Mouse (Mus musculus) hindbrain, embryonic 12.5 days (tissue): ENCODE results near the gene Pdcd1. TPM values are rescaled to one million over a fixed set of nuclear protein-coding genes. Genes with fewer than 3 reads are reported as not detected.

ENCODE experiments used
- ATAC-seq: fragments of 200-750 bp; cut with Nextera tagmentation; 2 replicates; pipeline ENCODE4 v1.8.0; 2017; ENCODE audit warnings: moderate TSS enrichment; ENCODE audit not compliant: low FRiP score
- H3K27ac ChIP-seq: fragments of 300-500 bp; sonication (generic); 2 replicates; pipeline ENCODE4 v1.5.1; 2016; ENCODE audit warnings: mild to moderate bottlenecking
- H3K27me3 ChIP-seq: fragments of 300-500 bp; sonication (generic); 2 replicates; pipeline ENCODE4 v1.6.1; 2016; ENCODE audit warnings: mild to moderate bottlenecking
- H3K36me3 ChIP-seq: fragments of 300-500 bp; sonication (generic); 2 replicates; pipeline ENCODE4 v1.6.1; 2016; ENCODE audit warnings: mild to moderate bottlenecking
- H3K4me1 ChIP-seq: fragments of 300-500 bp; sonication (generic); 2 replicates; pipeline ENCODE4 v1.6.1; 2016
- H3K4me2 ChIP-seq: fragments of 300-500 bp; sonication (generic); replicated peaks from 2 replicates; pipeline ENCODE4 v1.6.1; 2016; ENCODE audit warnings: mild to moderate bottlenecking
- H3K4me3 ChIP-seq: fragments of 300-500 bp; sonication (generic); 2 replicates; pipeline ENCODE4 v1.5.1; 2016; ENCODE audit warnings: mild to moderate bottlenecking
- H3K9ac ChIP-seq: fragments of 300-500 bp; sonication (generic); 2 replicates; pipeline ENCODE4 v1.6.1; 2016; ENCODE audit warnings: mild to moderate bottlenecking, moderate library complexity
- H3K9me3 ChIP-seq: fragments of 300-500 bp; sonication (generic); replicated peaks from 2 replicates; pipeline ENCODE4 v1.6.1; 2016; ENCODE audit warnings: mild to moderate bottlenecking
- WGBS: fragments of 180-500 bp; shearing (Covaris S2); methylation state at CpG from one replicate; pipeline ENCODE4 v1.1.7; 2016; 5-methylcytosine and 5-hydroxymethylcytosine counted together
- polyA plus RNA-seq: library from polyadenylated mRNA; unstranded; fragments of >200 nt; fragmentation: Nextera tagmentation; extraction: Ambion mirVana; gene quantifications from 2 replicates; pipeline ENCODE4 v1.2.1, GENCODE M21; 2016

The Pdcd1 gene
- polyA plus RNA-seq, 1 experiment from 2014 or later: 0.10 TPM

GRCm38 (mm10) chr1:94057401-94057800 lies 5.0 kb upstream of the Pdcd1 start:
- Histone ChIP-seq H3K36me3 (no peaks in the 10 kb centered on the region), H3K4me1 (0 out of 2 replicates have a peak, but pooled peaks cover 2% of the 10 kb centered on the region), H3K4me3 (no peak overlapping the region), H3K9ac (no peak overlapping the region), H3K27me3 (no peaks in the 10 kb centered on the region), H3K27ac (no peak overlapping the region), H3K4me2 (no peak overlapping the region), H3K9me3 (no peaks in the 10 kb centered on the region)
- ATAC-seq: no peak
- WGBS: 95% methylated on average over 2 of the region's 2 CpGs

GRCm38 (mm10) chr1:94055966-94056365 lies 3.6 kb upstream of the Pdcd1 start:
- no peak for ATAC-seq
- Histone ChIP-seq H3K9me3 (no peaks in the 10 kb centered on the region), H3K9ac (no peak overlapping the region), H3K27ac (no peak overlapping the region), H3K4me1 (0 out of 2 replicates have a peak, but pooled peaks cover 2% of the 10 kb centered on the region), H3K36me3 (no peaks in the 10 kb centered on the region), H3K4me2 (no peak overlapping the region), H3K4me3 (no peak overlapping the region), H3K27me3 (no peaks in the 10 kb centered on the region)
- 84% methylated on average over 3 of the region's 3 CpGs for WGBS

GRCm38 (mm10) chr1:94054481-94054880 lies 2.1 kb upstream of the Pdcd1 start:
- 76% methylated on average over 1 of the region's 1 CpGs for WGBS
- Histone ChIP-seq H3K9me3 (no peaks in the 10 kb centered on the region), H3K4me1 (0 out of 2 replicates have a peak, but pooled peaks cover 2% of the 10 kb centered on the region), H3K27me3 (no peaks in the 10 kb centered on the region), H3K36me3 (no peaks in the 10 kb centered on the region), H3K4me3 (no peak overlapping the region), H3K27ac (no peak overlapping the region), H3K4me2 (no peak overlapping the region), H3K9ac (no peak overlapping the region)
- no peak for ATAC-seq

- no peak for ATAC-seq
- Histone ChIP-seq H3K36me3 (no peaks in the 10 kb centered on the region), H3K4me1 (0 out of 2 replicates have a peak, but pooled peaks cover 2% of the 10 kb centered on the region), H3K27ac (no peak overlapping the region), H3K9ac (no peak overlapping the region), H3K27me3 (no peaks in the 10 kb centered on the region), H3K4me2 (no peak overlapping the region), H3K4me3 (no peak overlapping the region), H3K9me3 (no peaks in the 10 kb centered on the region)
- WGBS: 66% methylated on average over 7 of the region's 7 CpGs
Observed at GRCm38 (mm10) chr1:94053530-94054216, 1.3 kb upstream of the Pdcd1 start.

GRCm38 (mm10) chr1:94051104-94051503 lies 1.2 kb downstream of the Pdcd1 start:
- H3K9me3 ChIP-seq: no peaks in the 10 kb centered on the region
- H3K36me3 ChIP-seq: no peaks in the 10 kb centered on the region
- no peak for ATAC-seq
- H3K4me1 ChIP-seq: 0 out of 2 replicates have a peak, but pooled peaks cover 2% of the 10 kb centered on the region
- H3K9ac ChIP-seq: no peak overlapping the region
- no peak overlapping the region for H3K4me3 ChIP-seq
- H3K27me3 ChIP-seq: no peaks in the 10 kb centered on the region
- 90% methylated on average over 5 of the region's 5 CpGs for WGBS
- no peak overlapping the region for H3K27ac ChIP-seq
- H3K4me2 ChIP-seq: no peak overlapping the region

GRCm38 (mm10) chr1:94046544-94046943 lies 5.8 kb downstream of the Pdcd1 start:
- Histone ChIP-seq H3K4me3 (no peak overlapping the region), H3K4me2 (no peak overlapping the region), H3K27me3 (no peaks in the 10 kb centered on the region), H3K4me1 (no peaks in the 10 kb centered on the region), H3K36me3 (no peaks in the 10 kb centered on the region), H3K27ac (no peak overlapping the region), H3K9ac (no peak overlapping the region), H3K9me3 (no peaks in the 10 kb centered on the region)
- WGBS: 84% methylated on average over 4 of the region's 4 CpGs
- ATAC-seq: no peak

- H3K27me3 ChIP-seq: no peaks in the 10 kb centered on the region
- no peak overlapping the region for H3K9ac ChIP-seq
- H3K27ac ChIP-seq: no peak overlapping the region
- H3K4me1 ChIP-seq: no peaks in the 10 kb centered on the region
- H3K4me3 ChIP-seq: no peak overlapping the region
- H3K9me3 ChIP-seq: no peaks in the 10 kb centered on the region
- H3K36me3 ChIP-seq: no peaks in the 10 kb centered on the region
- ATAC-seq: no peak
- no peak overlapping the region for H3K4me2 ChIP-seq
- WGBS: 76% methylated on average over 3 of the region's 3 CpGs
Observed at GRCm38 (mm10) chr1:94045559-94045958, 6.8 kb downstream of the Pdcd1 start.

- peaks cover 4% of the 10 kb centered on the region for H3K4me1 ChIP-seq
- H3K4me3 ChIP-seq: no peak overlapping the region
- H3K27ac ChIP-seq: no peak overlapping the region
- H3K9me3 ChIP-seq: no peaks in the 10 kb centered on the region
- ATAC-seq: no peak
- no peak overlapping the region for H3K4me2 ChIP-seq
- WGBS: 98% methylated on average over 2 of the region's 2 CpGs
- no peaks in the 10 kb centered on the region for H3K36me3 ChIP-seq
- no peak overlapping the region for H3K9ac ChIP-seq
- no peaks in the 10 kb centered on the region for H3K27me3 ChIP-seq
Observed at GRCm38 (mm10) chr1:94040391-94040790, 12.0 kb downstream of the Pdcd1 start.

- peak overlapping the region; percentile 54 for H3K9ac ChIP-seq
- H3K9me3 ChIP-seq: no peaks in the 10 kb centered on the region
- H3K27me3 ChIP-seq: no peaks in the 10 kb centered on the region
- WGBS: under 1% methylated on average over 25 of the region's 25 CpGs
- no peaks in the 10 kb centered on the region for H3K36me3 ChIP-seq
- peak; percentile 94 for ATAC-seq
- H3K4me2 ChIP-seq: peak overlapping the region; percentile 73
- H3K4me3 ChIP-seq: peak overlapping the region; percentile 39
- peaks cover 7% of the 10 kb centered on the region for H3K4me1 ChIP-seq
- peak overlapping the region; percentile 79 for H3K27ac ChIP-seq
Observed at GRCm38 (mm10) chr1:94034984-94035743, 17.2 kb downstream of the Pdcd1 start.

- no peak for ATAC-seq
- Histone ChIP-seq H3K4me2 (no peak overlapping the region), H3K4me1 (peaks cover 7% of the 10 kb centered on the region), H3K9ac (no peak overlapping the region), H3K27ac (no peak overlapping the region), H3K27me3 (no peaks in the 10 kb centered on the region), H3K36me3 (no peaks in the 10 kb centered on the region), H3K9me3 (no peaks in the 10 kb centered on the region), H3K4me3 (no peak overlapping the region)
- 93% methylated on average over 2 of the region's 2 CpGs for WGBS
Observed at GRCm38 (mm10) chr1:94033075-94033602, 19.2 kb downstream of the Pdcd1 start.

- H3K9ac ChIP-seq: no peak overlapping the region
- H3K4me2 ChIP-seq: no peak overlapping the region
- no peaks in the 10 kb centered on the region for H3K27me3 ChIP-seq
- H3K4me3 ChIP-seq: no peak overlapping the region
- no peak for ATAC-seq
- H3K36me3 ChIP-seq: no peaks in the 10 kb centered on the region
- no peak overlapping the region for H3K27ac ChIP-seq
- 87% methylated on average over 2 of the region's 2 CpGs for WGBS
- no peaks in the 10 kb centered on the region for H3K4me1 ChIP-seq
- H3K9me3 ChIP-seq: no peaks in the 10 kb centered on the region; the same call in 1 of the 2 replicates
Observed at GRCm38 (mm10) chr1:94028741-94029140, 23.6 kb downstream of the Pdcd1 start.

- no peak for ATAC-seq
- H3K4me1 ChIP-seq: no peaks in the 10 kb centered on the region
- WGBS: 81% methylated on average over 12 of the region's 12 CpGs
- no peak overlapping the region for H3K4me3 ChIP-seq
- H3K36me3 ChIP-seq: no peaks in the 10 kb centered on the region
- H3K4me2 ChIP-seq: no peak overlapping the region
- no peak overlapping the region for H3K27ac ChIP-seq
- H3K27me3 ChIP-seq: no peaks in the 10 kb centered on the region
- no peak overlapping the region for H3K9ac ChIP-seq
- H3K9me3 ChIP-seq: no peaks in the 10 kb centered on the region; the same call in 1 of the 2 replicates
Observed at GRCm38 (mm10) chr1:94027506-94028108, 24.7 kb downstream of the Pdcd1 start.
